Mouse (Mus musculus): ENCODE measurements around the gene Tcte2.
A peak's percentile ranks its signal among the peaks of the same experiment; 100 is the strongest.
"Not testable (repeated sequence)": the region's sequence is repeated elsewhere in the genome, so short reads cannot be mapped to it uniquely, and the experiment has no call there.

Tcte2 gene

DNA sequence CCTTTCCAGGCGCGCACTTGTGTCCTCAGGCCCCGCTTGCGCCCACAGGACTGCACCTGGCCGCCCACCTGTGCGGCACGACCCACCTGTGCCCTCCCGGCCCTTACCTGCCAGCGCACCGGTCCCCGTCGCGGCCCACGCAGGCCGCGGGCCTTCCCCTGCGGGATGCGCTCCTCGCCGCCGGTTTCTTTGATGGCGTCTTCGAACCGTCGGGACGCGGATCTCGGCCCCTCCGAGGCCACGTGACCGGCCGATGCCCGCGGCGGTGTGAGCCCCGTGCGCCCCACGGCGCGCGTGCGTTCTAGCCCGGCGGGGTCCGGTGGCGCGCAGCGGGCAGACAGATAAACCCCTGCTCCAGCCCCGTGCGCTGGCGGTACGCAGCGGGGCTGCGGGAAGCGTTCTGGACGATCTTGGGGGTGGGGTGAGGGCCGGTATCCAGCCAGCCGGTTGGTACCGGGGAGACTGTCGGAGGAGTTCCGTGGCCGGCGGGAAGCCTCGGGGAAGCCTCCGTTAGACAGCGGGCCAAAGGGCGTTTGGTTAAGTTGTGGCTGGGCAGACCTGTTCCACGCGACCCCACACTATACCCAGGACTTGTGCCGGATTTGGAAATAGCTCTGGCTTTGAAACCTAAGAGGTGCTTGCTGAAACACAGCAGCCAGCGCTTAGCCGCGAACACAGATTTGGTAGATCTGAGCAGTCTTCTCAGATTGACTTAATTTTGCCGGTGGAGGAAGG lies at the start of gene Tcte2:
Gene Tcte2 (minus strand): TSS at position 647 of the 735 bp plus-strand sequence.
- DNase-seq, result peak; percentile 70

DNA sequence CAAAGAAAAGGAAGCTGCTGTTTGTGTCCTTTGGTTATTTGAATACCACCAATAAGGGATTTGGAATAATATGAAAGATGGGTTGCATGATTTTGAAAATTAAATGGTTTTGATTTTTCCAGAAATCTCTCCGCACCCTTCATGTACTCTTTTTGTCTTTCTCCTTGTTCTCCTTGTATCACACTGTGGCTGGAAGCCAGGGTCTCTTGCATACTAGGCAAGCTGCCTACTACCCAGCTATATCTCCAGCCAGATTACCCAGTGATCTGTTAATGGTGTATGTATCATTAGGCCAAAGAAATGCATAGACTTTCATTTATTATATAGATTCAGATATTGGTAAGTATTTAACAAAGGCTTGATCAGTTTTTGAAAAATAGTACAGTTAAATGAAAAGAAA lies 44.4 kb upstream of the Tcte2 start:
- DNase-seq, result no peak

DNA sequence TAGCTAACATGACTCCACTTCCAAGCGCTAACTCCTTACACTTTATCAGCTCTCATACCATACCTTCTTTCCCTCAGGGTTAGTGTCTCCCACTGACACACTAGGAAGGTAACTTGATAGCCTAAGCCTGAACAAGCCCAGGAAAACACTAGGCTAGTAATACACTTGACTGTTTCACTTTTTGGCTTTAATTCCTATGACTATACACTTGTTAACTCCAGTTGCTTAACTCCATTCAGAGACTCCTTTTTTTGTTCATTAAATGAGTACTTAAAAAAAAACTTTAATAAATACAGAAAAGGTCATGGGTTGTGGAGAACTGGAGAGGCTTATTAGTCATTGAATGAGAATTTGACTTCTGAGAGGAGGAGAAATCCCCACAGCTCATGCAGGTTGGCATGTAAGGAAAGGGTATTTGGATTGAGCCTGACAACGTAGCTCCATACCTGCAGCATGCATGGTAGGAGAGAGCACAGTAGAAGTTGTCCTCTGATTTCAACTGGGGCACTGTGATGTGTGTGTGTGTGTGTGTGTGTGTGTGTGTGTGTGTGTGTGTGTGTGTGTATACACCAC lies 41.3 kb upstream of the Tcte2 start:
- no peak for DNase-seq

- DNase-seq, result no peak
Observed at GRCm38 (mm10) chr17:13797691-13798090, 36.1 kb upstream of the Tcte2 start.

DNA sequence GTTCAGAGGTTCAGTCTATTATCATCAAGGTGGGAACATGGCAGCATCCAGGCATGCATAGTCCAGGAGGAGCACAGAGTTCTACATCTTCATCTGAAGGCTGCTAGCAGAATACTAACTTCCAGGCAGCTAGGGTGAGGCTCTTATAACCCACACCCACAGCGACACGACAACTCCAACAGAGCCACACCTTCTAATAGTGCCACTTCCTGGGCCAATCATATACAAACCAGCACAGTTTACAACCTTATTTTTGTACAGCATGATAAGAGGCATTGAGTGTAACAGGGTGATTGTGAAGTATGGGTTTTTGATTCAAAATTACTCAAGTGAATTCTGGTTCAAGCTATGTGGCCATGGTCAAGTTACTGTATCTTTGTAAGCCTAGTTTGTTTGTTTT lies 28.4 kb upstream of the Tcte2 start:
- not testable (repeated sequence) for DNase-seq

- no peak for DNase-seq
Observed at GRCm38 (mm10) chr17:13783469-13783868, 21.8 kb upstream of the Tcte2 start.

- peak; percentile 79 for DNase-seq
Observed at GRCm38 (mm10) chr17:13781948-13782347, 20.3 kb upstream of the Tcte2 start.

- DNase-seq, result no peak
Observed at GRCm38 (mm10) chr17:13778865-13779264, 17.2 kb upstream of the Tcte2 start.

DNA sequence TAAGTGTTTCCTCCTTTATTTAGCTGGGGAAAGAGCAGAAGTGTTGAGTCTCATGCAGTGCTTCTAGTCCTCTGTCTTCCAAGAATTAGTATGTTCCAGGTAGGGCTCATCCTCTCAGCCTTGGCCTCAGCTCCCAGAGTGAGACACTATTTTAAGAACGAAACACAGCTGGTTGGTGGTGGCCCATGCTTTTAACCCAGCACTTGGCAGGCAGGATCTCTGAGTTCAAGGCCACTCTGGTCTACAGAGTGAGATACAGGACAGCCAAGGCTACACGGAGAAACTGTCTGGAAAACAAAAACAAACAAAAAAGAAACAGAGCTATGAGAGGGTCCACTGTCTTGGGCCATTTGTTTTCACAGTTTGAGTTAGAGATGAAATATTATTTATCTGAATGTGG lies 16.1 kb upstream of the Tcte2 start:
- no peak for DNase-seq

GRCm38 (mm10) chr17:13769256-13769655 lies 7.6 kb upstream of the Tcte2 start:
- no peak for DNase-seq

- no peak for DNase-seq
Observed at GRCm38 (mm10) chr17:13768531-13768930, 6.9 kb upstream of the Tcte2 start.

- not testable (repeated sequence) for DNase-seq
Observed at GRCm38 (mm10) chr17:13764911-13765310, 3.3 kb upstream of the Tcte2 start.

- no peak for DNase-seq
Observed at GRCm38 (mm10) chr17:13763819-13764218, 2.2 kb upstream of the Tcte2 start.

DNA sequence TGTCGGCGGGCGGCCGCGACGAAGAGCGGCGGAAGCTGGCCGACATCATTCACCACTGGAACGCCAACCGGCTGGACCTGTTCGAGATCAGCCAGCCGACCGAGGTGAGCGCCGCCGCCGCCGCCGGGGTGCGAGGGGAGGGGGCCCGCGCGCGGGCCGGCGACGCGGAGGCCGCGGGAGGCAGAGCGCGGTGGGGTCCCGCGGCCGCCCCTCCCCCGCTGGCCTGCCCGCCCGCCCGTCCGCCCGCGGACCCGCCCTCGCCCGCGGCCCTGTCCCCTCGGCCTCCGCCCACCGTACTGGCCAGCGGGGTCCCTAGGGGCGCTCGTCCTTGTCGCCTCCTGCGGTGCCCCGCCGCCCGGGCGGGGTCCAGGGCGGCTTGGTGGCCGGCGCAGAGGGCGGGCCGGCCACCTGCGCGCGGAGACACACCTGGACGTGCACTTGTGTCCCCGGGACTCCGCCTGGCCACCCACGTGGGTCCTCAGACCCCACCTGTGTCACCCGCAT lies 898 bp downstream of the Tcte2 start:
- peak; percentile 49 for DNase-seq

- peak; percentile 88 for DNase-seq
Observed at GRCm38 (mm10) chr17:13759853-13760627, 1.6 kb downstream of the Tcte2 start, which contains the start of gene Afdn. Gene Afdn (plus strand): TSS chr17:13760539.

GRCm38 (mm10) chr17:13759156-13759852 lies 2.3 kb downstream of the Tcte2 start:
- DNase-seq, result peak; percentile 64

- no peak for DNase-seq
Observed at GRCm38 (mm10) chr17:13758586-13758985, 3.0 kb downstream of the Tcte2 start.

- DNase-seq, result no peak
Observed at GRCm38 (mm10) chr17:13754940-13755339, 6.7 kb downstream of the Tcte2 start.

GRCm38 (mm10) chr17:13753918-13754317 lies 7.7 kb downstream of the Tcte2 start:
- DNase-seq, result no peak

GRCm38 (mm10) chr17:13749027-13749426 lies 12.6 kb downstream of the Tcte2 start:
- no peak for DNase-seq

GRCm38 (mm10) chr17:13747681-13748080 lies 13.9 kb downstream of the Tcte2 start:
- DNase-seq, result no peak

DNA sequence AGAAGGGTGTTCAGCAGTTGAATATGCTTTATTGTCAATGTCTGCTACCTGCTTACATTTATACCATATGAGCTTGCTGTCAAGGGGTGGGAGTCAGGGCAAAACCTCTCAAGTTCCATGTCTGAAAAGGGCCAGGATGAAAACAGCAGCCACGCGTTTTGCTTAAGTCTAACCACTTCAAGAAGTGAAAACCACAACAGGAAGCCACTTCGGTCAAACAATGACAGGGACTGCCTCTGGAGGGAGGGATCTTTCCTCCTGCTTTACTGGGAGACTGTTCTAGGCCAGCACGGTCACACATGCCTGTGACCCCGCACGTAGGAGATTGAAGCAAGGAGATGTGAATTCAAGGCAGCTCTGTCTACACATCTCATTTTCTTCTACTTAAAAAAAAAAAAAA lies 15.3 kb downstream of the Tcte2 start:
- DNase-seq, result no peak

DNA sequence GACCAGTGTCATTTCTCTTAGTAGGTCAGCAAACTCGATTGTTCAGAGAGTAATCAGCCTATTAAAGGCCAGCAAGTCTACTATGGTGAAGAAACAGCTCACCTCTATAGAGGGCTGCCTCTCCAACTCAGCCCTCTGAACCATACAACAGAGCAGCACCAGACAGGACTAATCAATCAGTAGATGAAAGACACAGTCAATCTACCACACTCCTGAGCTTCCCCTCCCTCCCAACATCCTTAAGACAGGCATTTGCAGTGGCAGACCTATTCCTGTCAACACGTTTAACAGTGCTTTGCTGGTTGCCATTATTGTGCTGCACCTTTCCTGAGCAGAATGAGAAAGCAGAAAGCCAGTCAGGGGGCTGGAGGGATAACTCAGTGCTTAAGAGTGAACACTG lies 16.3 kb downstream of the Tcte2 start:
- DNase-seq, result no peak

All from cerebellum, adult 9-10 months (tissue).